Mouse (Mus musculus) heart, postnatal 10 days (tissue): Measurements from ENCODE around the gene Nudt4. TPM values are rescaled to one million over a fixed set of nuclear protein-coding genes. Genes with fewer than 3 reads are reported as not detected.

Experiments used
- DNase-seq, 2 experiments: peaks; one replicate each; pipeline ENCODE4 v3.0.0; 2021
- intact Hi-C: fragments of 180-260 bp; cut with DNase I; formaldehyde crosslinking; loops from one replicate; pipeline ENCODE4 v1.15.1; 2025
- microRNA-seq, 2 experiments: library from miRNA; unstranded; fragments of <30 nt; microRNA quantifications; one replicate each; pipeline ENCODE4 v1.2.0; 2022
- total RNA-seq, 2 experiments: library from RNA; stranded (reverse); gene quantifications; 2 replicates each; pipeline ENCODE4 v1.2.3; 2021

Gene Nudt4
- total RNA-seq, 2 experiments from 2014 or later, result 215 to 280 TPM

DNA sequence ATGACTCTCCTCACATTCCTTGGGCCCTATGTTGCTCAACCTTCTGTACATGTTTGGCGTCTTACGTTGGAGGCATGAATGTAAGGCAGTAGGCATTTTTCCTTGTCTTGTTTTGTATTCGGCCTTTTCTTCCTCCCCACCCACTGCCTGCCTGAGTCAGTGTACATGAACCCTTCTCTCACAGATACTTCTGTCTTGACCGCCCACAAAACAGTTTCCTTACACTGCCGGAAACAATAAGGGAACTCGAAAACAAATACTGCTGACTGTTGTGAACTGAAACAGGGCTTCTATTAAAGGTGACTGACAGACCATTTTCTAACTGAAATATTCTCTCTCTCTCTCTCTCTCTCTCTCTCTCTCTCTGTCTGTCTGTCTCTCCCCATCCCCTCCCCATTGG is 55.2 kb downstream of the Nudt4 start:
- intact Hi-C loops, result no loop called here
- no peak for DNase-seq

- intact Hi-C loops, result no loop called here
- no peak for DNase-seq
Measured at GRCm38 (mm10) chr10:95508126-95508525, 55.8 kb downstream of the Nudt4 start.

GRCm38 (mm10) chr10:95504341-95504740 is 59.6 kb downstream of the Nudt4 start:
- intact Hi-C loops, result loop anchor here (5.0 kb wide), 1 partner anchor 38 kb away; no protein-coding TSS in a partner anchor
- no peak for DNase-seq

- no peak for DNase-seq
- intact Hi-C loops, result loop anchor here (5.0 kb wide), 1 partner anchor 39 kb away; no protein-coding TSS in a partner anchor
Measured at GRCm38 (mm10) chr10:95503443-95504235, 60.3 kb downstream of the Nudt4 start.

DNA sequence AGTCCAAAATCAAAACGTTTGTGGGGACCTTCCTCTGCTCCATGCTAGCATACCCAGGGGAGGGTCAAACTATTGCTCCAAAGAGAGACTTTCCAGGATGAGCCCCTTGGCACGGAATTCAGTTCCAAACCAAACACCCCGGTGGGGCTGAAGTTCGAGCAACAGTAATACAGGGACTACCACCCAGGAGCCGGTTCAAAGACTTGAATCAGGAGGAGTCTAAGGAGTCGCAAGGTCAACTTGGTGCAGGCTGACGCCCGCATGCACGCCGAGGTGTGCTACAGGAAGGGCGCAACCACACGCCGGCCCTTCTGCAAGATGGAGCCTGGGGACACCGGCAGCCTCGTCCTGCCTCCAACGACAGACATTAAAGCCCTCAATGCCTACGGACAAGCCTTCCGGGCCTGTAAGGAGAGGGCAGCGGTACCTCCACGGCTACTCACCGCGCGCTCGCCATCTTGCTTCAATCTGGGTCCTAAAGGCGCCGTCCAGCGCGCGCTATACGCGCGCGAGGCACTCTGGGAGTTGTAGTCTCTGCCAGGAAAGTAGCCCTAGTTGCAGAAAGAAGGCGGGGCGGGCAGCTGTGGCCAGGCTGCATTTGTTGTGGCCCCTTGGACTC is 62.4 kb downstream of the Nudt4 start, which contains the start of gene Mrpl42:
TSS of gene Mrpl42 (minus strand) at position 478 of the 619 bp plus-strand sequence.
- DNase-seq, result peak; percentile 91 to 92
- intact Hi-C loops, result loop anchor here (5.0 kb wide), 1 partner anchor 41 kb away; no protein-coding TSS in a partner anchor

DNA sequence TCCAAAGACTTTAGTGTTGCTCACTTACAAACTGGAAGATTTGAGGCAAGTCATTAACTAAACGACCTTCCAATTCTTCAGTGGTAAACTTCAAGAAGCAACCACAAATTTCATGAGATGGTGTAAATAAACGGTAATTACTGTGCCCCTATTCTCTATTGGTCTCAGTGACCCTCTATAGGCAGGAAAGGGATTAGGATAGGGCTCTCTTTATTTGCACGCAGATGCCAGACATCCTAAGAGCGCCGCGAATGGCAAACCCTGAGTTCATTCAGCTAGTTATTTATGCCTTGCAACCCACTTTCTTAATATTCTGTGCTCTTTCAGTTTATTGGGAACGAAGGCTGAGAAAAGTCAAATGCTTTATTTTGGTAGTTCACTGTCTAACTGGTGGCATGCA is 62.9 kb downstream of the Nudt4 start:
- DNase-seq, result no peak

More for the DNA sequence above, 62.9 kb downstream of the Nudt4 start:
- intact Hi-C loops, result loop anchor here (5.0 kb wide), 1 partner anchor 41 kb away; no protein-coding TSS in a partner anchor

Small RNA genes within 50 kb of the gene (microRNA-seq; reads per million reads assigned to microRNA genes)
- gene Mir3058, result 18.0 to 30.2 reads per million in 2 experiments

Other genes with a start within 250 kb of the Nudt4 start
- gene Cradd, start 240.0 kb downstream of the Nudt4 start, total RNA-seq, result 10 to 100 TPM; 12.9 to 13.5 TPM
- gene Socs2, start 147.0 kb downstream of the Nudt4 start, total RNA-seq, result 100 to 1,000 TPM; 127 to 133 TPM
- 100 to 1,000 TPM; 308 to 331 TPM for gene Mrpl42, start 62.2 kb downstream of the Nudt4 start, total RNA-seq
- 100 to 1,000 TPM; 118 to 134 TPM for gene Ube2n, start 49.0 kb downstream of the Nudt4 start, total RNA-seq
- not detected for gene Anapc15-ps, start 109.3 kb upstream of the Nudt4 start, total RNA-seq